Mouse (Mus musculus) bone marrow, adult 2 months (tissue): ENCODE data around the gene Cdc14b. TPM values are rescaled to one million over a fixed set of nuclear protein-coding genes. Genes with fewer than 3 reads are reported as not detected.
A peak's percentile ranks its signal among the peaks of the same experiment; 100 is the strongest.

Experiments
- H3K27ac ChIP-seq: fragments of 200-500 bp; 2 replicates; pipeline ENCODE4 v1.5.1; 2012; ENCODE audit warnings: low read depth, mild to moderate bottlenecking, control low read depth, inconsistent platforms, low read length; ENCODE audit not compliant: control insufficient read depth, poor library complexity, insufficient read depth
- H3K4me1 ChIP-seq: fragments of 200-500 bp; 2 replicates; pipeline ENCODE4 v1.6.1; 2011; ENCODE audit warnings: low read length; ENCODE audit not compliant: control insufficient read depth, insufficient read depth
- H3K4me3 ChIP-seq: fragments of 200-500 bp; replicated peaks from 2 replicates; pipeline ENCODE3; 2011; ENCODE audit warnings: mild to moderate bottlenecking, low read depth, low read length, control low read depth; ENCODE audit not compliant: control insufficient read depth
- CTCF ChIP-seq: fragments of 200-500 bp; IDR thresholded peaks from 2 replicates; pipeline ENCODE4 v1.5.1; 2011; ENCODE audit warnings: low read length, control low read depth; ENCODE audit not compliant: control insufficient read depth, insufficient read depth
- POLR2A ChIP-seq: fragments of 200-500 bp; IDR thresholded peaks from 2 replicates; pipeline ENCODE4 v1.6.1; 2011; ENCODE audit warnings: low read depth, mild to moderate bottlenecking, control low read depth, low read length, borderline replicate concordance; ENCODE audit not compliant: control insufficient read depth
- WGBS: fragments of 180-500 bp; shearing (Covaris S2); methylation state at CpG from one replicate; pipeline ENCODE4 v1.1.7; 2018; 5-methylcytosine and 5-hydroxymethylcytosine counted together
- polyA plus RNA-seq: library from polyadenylated mRNA; stranded (reverse); fragments of >200 nt; gene quantifications from 2 replicates; pipeline ENCODE4 v1.2.4, GENCODE M21; 2011; ENCODE audit warnings: low replicate concordance; ENCODE audit not compliant: missing spikeins, insufficient read depth, insufficient read length

Cdc14b gene
- polyA plus RNA-seq, result 0.42 and 1.7 TPM in 2 replicates

DNA sequence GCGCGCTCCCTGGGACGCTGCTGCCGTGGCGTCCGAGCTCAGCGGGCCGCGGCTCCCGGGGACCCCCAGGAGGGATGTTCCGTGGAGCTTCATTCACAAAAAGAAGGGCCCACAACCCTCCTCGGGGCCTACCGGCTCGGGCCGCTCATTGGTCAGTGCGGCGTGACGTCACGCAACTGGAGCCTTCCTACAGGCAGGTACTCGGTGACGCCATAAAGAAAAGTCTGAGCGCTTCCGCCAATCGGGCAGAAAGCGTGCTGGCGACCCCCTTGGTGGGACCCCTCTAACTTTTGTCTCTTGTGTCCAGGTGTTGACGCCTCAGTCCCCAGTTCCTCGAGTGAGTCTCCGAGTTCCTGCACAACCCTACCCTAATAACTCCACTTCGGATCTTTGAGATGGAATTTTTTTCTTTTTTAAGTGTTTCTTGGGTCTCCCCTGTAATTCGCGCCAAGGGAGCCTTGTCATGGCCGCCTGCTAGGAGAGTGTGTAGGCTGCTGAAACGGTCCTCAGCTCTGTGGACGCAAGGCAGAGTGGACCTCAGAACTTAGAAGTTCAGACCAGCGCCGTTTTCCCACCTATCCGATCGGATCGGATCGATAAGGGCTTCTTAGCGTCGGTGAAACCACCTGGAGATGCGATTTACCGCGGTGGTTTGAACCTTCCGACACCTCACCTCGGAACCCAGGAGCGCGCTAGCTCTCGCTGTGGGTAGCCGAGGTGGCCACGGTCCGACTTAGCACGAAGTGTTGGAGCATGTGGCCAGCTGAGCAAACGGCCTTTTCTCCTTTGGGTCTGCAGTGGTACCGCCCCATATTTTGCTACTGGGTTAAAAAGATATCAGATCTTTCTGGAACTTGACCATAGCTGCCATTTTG lies at the start of gene Cdc14b:
Gene Cdc14b, minus strand, starts transcription at position 412 of the 875 bp plus-strand sequence.
- no peaks in the 10 kb centered on the region; the same call in 1 of the 2 replicates for H3K4me1 ChIP-seq
- WGBS, result 3% methylated on average over 57 of the region's 57 CpGs
- TF ChIP-seq POLR2A (no peak), CTCF (no peak)
- peak within 1 kb of the TSS; percentile 43 for H3K4me3 ChIP-seq
- no peak within 1 kb of the TSS; the same call in 1 of the 2 replicates for H3K27ac ChIP-seq

DNA sequence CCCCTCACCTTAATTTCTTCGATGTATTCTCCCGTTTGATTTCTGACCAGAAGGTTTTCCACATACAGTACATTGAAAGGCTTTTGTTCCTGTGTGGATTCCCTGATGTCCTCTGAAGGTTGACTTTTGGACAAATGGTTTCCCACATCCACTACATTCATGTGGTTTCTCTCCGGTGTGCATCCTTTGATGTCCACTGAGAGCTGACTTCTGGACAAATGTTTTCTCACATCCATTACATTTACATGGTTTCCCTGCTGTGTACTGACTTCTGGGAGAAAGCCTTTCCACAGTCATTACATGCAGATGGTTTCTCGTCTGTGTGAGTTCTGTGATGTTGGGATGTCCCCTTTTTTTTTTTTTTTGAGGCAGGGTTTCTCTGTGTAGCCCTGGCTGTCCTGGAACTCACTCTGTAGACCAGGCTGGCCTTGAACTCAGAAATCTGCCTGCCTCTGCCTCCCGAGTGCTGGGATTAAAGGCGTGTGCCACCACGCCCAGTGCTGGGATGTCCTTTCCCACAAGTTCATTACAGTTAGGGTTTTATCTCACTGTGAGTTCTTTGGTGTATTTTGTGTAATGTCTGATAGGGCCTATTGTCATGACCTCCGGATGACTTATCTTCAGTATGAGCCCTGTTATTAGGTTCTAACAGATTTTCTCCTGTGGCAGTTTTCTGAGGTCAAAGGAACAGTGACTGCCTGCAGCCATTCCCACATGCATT lies 47.6 kb upstream of the Cdc14b start:
- Histone ChIP-seq H3K4me3 (no peak overlapping the region), H3K27ac (no peak overlapping the region), H3K4me1 (no peaks in the 10 kb centered on the region)
- 56% methylated on average over 8 of the region's 8 CpGs for WGBS
- TF ChIP-seq POLR2A, result no peak
- TF ChIP-seq CTCF, result no peak

DNA sequence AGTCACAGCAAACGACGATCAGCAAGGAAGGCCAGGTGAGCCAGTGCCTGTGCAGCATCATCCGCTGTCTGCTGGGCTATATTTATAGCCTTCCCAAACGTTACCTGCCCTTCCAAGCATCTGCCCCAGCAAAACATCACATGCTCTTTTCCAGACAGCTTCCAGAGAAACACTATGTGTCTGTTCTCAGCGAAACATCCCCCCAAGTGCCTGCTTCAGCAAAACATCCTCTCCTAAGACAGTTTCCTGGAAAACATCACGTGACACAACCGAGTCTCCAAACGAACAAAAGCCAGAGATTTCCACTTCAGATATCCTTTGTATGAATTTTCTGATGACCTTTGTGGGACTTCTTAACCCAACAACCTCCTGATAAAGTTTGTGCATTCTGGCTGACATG lies 45.2 kb upstream of the Cdc14b start:
- peaks cover 2% of the 10 kb centered on the region for H3K4me1 ChIP-seq
- 61% methylated on average over 8 of the region's 8 CpGs for WGBS
- H3K27ac ChIP-seq, result no peak overlapping the region
- TF ChIP-seq CTCF (no peak), POLR2A (no peak)
- H3K4me3 ChIP-seq, result no peak overlapping the region

DNA sequence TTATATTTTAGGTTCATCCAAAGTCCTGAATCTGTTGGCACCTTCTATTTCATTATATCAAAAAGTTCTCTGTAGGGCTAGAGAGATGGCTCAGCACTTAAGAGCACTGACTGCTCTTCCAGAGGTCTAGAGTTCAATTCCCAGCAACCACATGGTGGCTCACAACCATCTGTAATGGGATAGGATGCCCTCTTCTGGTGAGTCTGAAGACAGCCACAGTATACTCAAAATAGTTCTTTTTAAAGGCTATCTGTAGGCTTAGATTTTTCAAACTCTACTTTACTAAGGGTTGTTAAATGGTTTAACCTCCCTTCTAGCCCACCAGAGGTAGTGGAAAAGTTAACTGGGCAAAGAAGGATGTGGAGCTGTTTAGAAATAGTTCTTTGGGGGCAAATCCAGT lies 44.7 kb upstream of the Cdc14b start:
- TF ChIP-seq CTCF (no peak), POLR2A (no peak)
- Histone ChIP-seq H3K27ac (no peak overlapping the region), H3K4me3 (no peak overlapping the region), H3K4me1 (peaks cover 2% of the 10 kb centered on the region)

DNA sequence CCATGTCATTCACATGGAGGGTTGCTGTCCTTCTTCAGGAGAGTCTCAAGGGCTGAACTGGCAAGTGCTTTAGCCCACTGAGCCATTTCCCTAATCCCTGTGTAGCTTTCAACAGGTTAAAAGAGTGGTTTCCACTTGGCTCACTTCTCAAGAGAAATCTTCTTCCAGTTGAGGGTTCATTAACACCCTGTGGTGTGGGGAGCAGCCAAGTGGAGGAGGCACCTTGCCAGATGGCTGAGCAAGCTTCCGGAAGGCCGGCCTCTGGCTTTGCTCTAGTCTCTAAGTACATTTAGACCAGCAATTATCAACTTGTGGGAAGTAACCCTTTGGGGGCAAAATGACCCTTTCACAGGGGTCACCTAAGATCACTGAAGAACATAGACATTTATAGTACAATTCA lies 43.3 kb upstream of the Cdc14b start:
- H3K4me1 ChIP-seq, result peaks cover 2% of the 10 kb centered on the region
- H3K27ac ChIP-seq, result no peak overlapping the region
- 82% methylated on average over 2 of the region's 2 CpGs for WGBS
- no peak overlapping the region for H3K4me3 ChIP-seq
- TF ChIP-seq POLR2A, result no peak
- no peak for TF ChIP-seq CTCF

GRCm38 (mm10) chr13:64315483-64316050 lies 40.5 kb upstream of the Cdc14b start:
- Histone ChIP-seq H3K4me1 (peaks cover 2% of the 10 kb centered on the region), H3K27ac (no peak overlapping the region), H3K4me3 (no peak overlapping the region)
- TF ChIP-seq POLR2A (no peak), CTCF (no peak)
- under 1% methylated on average over 3 of the region's 3 CpGs for WGBS

DNA sequence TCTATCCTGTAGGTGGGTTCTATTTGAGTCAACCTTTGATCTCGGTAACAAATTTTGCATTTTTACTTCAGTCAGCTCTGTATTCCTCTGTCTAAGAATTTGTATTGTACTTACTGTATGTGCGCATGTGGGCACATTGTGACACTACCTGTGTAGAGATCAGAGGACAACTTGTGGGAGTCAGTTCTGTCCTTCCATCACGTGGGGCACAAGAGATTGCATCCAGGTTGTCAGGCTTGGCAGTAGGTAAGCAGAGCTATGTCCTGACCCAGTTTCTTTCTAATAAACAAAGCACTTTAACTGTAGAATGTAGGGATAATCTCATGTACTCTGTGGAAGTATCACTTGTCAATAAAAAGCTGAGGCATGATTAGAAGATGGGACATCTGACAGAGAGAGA lies 39.0 kb upstream of the Cdc14b start:
- Histone ChIP-seq H3K27ac (no peak overlapping the region), H3K4me1 (peaks cover 3% of the 10 kb centered on the region), H3K4me3 (no peak overlapping the region)
- TF ChIP-seq POLR2A (no peak), CTCF (no peak)
- WGBS, result 82% methylated on average over 3 of the region's 3 CpGs

DNA sequence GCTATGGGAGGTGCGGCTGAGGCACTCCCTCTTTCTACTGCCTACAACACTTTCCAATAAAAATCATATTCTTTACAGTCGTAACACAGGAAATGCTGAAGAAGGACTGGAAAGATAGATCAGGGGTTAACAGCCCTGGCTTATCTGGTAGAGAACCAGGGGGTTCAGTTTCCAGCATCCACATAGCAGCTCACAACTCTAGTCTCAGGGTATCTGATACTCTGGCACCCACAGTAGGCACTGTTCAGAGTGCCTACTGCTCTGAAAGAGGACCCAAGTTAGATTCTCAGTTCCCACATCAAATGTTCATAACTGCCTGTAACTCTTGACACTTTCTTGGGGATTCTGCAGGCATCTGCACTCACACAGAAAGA lies 37.8 kb upstream of the Cdc14b start:
- 0% methylated on average over 2 of the region's 2 CpGs for WGBS
- Histone ChIP-seq H3K4me3 (peak overlapping the region; percentile 54), H3K4me1 (peaks cover 3% of the 10 kb centered on the region), H3K27ac (no peak overlapping the region)
- no peak for TF ChIP-seq CTCF
- TF ChIP-seq POLR2A, result no peak
